Mouse (Mus musculus): Measurements from ENCODE around the gene Dpy19l1. TPM values are rescaled to one million over a fixed set of nuclear protein-coding genes. Genes with fewer than 3 reads are reported as not detected.

The Dpy19l1 gene
- 10 to 100 TPM; 23.0 to 60.2 TPM for total RNA-seq (2021)
- long read RNA-seq, experiment 1, full-length matches to known transcripts = 18 of 23 reads
- long read RNA-seq, experiment 1, partial matches to known transcripts = 1 of 23 reads
- long read RNA-seq, experiment 1, other reads (novel, unspliced or antisense) = 4 of 23 reads
- long read RNA-seq, experiment 2, full-length matches to known transcripts = 84 of 117 reads
- long read RNA-seq, experiment 2, partial matches to known transcripts = 18 of 117 reads
- long read RNA-seq, experiment 2, other reads (novel, unspliced or antisense) = 15 of 117 reads

- peak; percentile 96 for DNase-seq (ENCODE audit: low spot score in 2 of 2)
Measured at GRCm38 (mm10) chr9:24503067-24503857, at the start of gene Dpy19l1. Gene Dpy19l1 (minus strand): TSS chr9:24503140.

GRCm38 (mm10) chr9:24538159-24538558 lies 35.2 kb upstream of the Dpy19l1 start:
- DNase-seq (ENCODE audit: low spot score in 2 of 2) = no peak

GRCm38 (mm10) chr9:24516575-24517139 lies 13.7 kb upstream of the Dpy19l1 start:
- peak; percentile 51 to 58 for DNase-seq (ENCODE audit: low spot score in 2 of 2)

GRCm38 (mm10) chr9:24514078-24514469 lies 11.1 kb upstream of the Dpy19l1 start:
- no peak for DNase-seq (ENCODE audit: low spot score in 2 of 2)

GRCm38 (mm10) chr9:24513290-24514077 lies 10.5 kb upstream of the Dpy19l1 start:
- no peak for DNase-seq (ENCODE audit: low spot score in 2 of 2)

- DNase-seq (ENCODE audit: low spot score in 2 of 2) = no peak
Measured at GRCm38 (mm10) chr9:24512121-24512539, 9.2 kb upstream of the Dpy19l1 start.

GRCm38 (mm10) chr9:24511371-24512120 lies 8.6 kb upstream of the Dpy19l1 start:
- no peak for DNase-seq (ENCODE audit: low spot score in 2 of 2)

- no peak for DNase-seq (ENCODE audit: low spot score in 2 of 2)
Measured at GRCm38 (mm10) chr9:24508880-24509279, 5.9 kb upstream of the Dpy19l1 start.

GRCm38 (mm10) chr9:24506510-24506909 lies 3.6 kb upstream of the Dpy19l1 start:
- no peak for DNase-seq (ENCODE audit: low spot score in 2 of 2)

GRCm38 (mm10) chr9:24505017-24505763 lies 2.2 kb upstream of the Dpy19l1 start:
- DNase-seq (ENCODE audit: low spot score in 2 of 2) = no peak

- DNase-seq (ENCODE audit: low spot score in 2 of 2) = no peak
Measured at GRCm38 (mm10) chr9:24504381-24504780, 1.4 kb upstream of the Dpy19l1 start.

GRCm38 (mm10) chr9:24503858-24504219 lies 899 bp upstream of the Dpy19l1 start:
- no peak for DNase-seq (ENCODE audit: low spot score in 2 of 2)

- peak in 1 of 2 experiments; percentile 59 for DNase-seq (ENCODE audit: low spot score in 2 of 2)
Measured at GRCm38 (mm10) chr9:24502571-24503004, 352 bp downstream of the Dpy19l1 start.

- no peak for DNase-seq (ENCODE audit: low spot score in 2 of 2)
Measured at GRCm38 (mm10) chr9:24501618-24502017, 1.3 kb downstream of the Dpy19l1 start.

GRCm38 (mm10) chr9:24496226-24496625 lies 6.7 kb downstream of the Dpy19l1 start:
- no peak for DNase-seq (ENCODE audit: low spot score in 2 of 2)

GRCm38 (mm10) chr9:24490516-24490915 lies 12.4 kb downstream of the Dpy19l1 start:
- no peak for DNase-seq (ENCODE audit: low spot score in 2 of 2)

- DNase-seq (ENCODE audit: low spot score in 2 of 2) = no peak
Measured at GRCm38 (mm10) chr9:24488425-24489104, 14.4 kb downstream of the Dpy19l1 start.

GRCm38 (mm10) chr9:24482375-24482774 lies 20.6 kb downstream of the Dpy19l1 start:
- no peak for DNase-seq (ENCODE audit: low spot score in 2 of 2)

GRCm38 (mm10) chr9:24477251-24477650 lies 25.7 kb downstream of the Dpy19l1 start:
- DNase-seq (ENCODE audit: low spot score in 2 of 2) = no peak
